Mouse (Mus musculus) granulocyte monocyte progenitor cell, adult 5-6 weeks (primary cell): Measurements from ENCODE around the gene Tmem39a. TPM values are rescaled to one million over a fixed set of nuclear protein-coding genes. Genes with fewer than 3 reads are reported as not detected.

ENCODE experiments used
- ATAC-seq: replicated peaks from 2 replicates; pipeline ENCODE4 v1.8.0; 2016; ENCODE audit warnings: mild to moderate bottlenecking, moderate TSS enrichment, inconsistent platforms; ENCODE audit not compliant: poor library complexity, severe bottlenecking
- total RNA-seq, 2 experiments: library from RNA; stranded (forward) in 1 of 2; stranded (reverse) in 1 of 2; fragments of 200-712, 200-1000 nt in 1 of 2; fragments of >200 nt in 1 of 2; fragmentation: Nextera tagmentation in 1 of 2; gene quantifications; 2 replicates each; pipeline ENCODE4 v1.2.3; 2014 to 2017

Gene Tmem39a
- total RNA-seq, 2 experiments from 2014 or later = 58.2 to 70.2 TPM

GRCm38 (mm10) chr16:38587163-38587562 is 28.7 kb downstream of the Tmem39a start:
- no peak for ATAC-seq

DNA sequence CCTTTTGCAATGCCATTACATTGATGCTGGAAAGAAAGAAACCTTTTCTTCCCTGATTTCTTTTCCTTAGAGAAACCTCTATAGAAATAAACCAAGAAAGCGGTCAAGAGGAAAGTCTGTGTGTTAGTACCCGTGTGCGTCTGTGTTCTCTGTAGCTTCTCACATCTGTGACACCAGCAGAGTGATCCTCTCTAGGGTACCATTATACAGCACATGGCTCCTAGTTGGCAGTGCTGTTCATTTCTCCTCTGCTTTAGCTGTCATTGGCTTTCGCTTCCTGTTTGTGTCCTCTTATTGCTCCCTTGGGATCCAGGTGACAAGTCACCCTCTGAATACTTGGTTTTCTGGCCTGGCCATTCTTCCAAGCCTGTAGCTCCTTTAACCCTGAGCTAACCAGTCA is 29.1 kb downstream of the Tmem39a start:
- ATAC-seq = no peak

- ATAC-seq = no peak
Measured at GRCm38 (mm10) chr16:38591506-38591905, 33.0 kb downstream of the Tmem39a start.

- ATAC-seq = no peak
Measured at GRCm38 (mm10) chr16:38592026-38592678, 33.7 kb downstream of the Tmem39a start.

GRCm38 (mm10) chr16:38592946-38593345 is 34.4 kb downstream of the Tmem39a start:
- 0 out of 2 replicates have a peak, but pooled peaks have one; percentile 42 for ATAC-seq

GRCm38 (mm10) chr16:38594435-38594834 is 35.9 kb downstream of the Tmem39a start:
- no peak for ATAC-seq

DNA sequence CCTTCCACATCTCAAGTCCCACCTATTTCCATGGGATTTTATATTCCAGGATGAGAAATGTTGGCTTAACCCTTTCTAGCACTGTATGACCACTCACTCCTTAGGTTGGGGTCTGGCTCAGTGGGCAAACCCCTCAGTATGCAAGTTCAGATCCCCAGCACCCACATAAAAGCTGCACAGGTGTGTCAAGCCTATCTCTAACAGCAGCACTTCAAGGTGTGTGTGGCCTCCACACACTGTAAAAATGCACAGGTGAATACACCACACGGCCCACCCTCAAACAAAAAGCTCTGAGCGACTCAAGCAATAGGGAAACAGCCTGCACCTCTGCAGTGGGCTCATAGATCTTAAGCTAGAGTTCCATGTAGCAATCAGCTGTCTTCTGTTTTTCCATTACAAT is 37.6 kb downstream of the Tmem39a start:
- no peak for ATAC-seq

- ATAC-seq = no peak
Measured at GRCm38 (mm10) chr16:38596651-38597050, 38.2 kb downstream of the Tmem39a start.

- no peak for ATAC-seq
Measured at GRCm38 (mm10) chr16:38598986-38599680, 40.6 kb downstream of the Tmem39a start.

GRCm38 (mm10) chr16:38602989-38603804 is 44.7 kb downstream of the Tmem39a start:
- ATAC-seq = no peak

DNA sequence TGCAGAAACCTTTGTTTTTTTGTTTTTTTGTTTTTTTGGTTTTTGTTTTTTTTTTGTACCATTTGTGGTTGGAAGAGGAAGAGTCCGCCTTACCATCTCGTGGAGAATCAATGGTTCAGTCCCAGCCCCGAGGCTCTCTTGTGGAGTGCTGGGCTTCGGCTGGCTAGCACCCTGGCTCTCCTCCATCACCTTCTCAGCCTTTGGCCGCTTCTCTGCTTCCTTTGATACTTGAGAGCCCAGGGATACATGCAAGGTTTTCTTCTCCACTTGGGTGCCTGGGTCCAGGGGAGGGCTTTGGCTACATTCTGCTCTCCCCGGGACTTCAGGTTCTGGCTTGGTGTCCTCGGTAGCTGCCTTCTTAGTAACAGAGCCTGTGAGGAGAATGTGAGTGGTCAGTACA is 48.0 kb downstream of the Tmem39a start:
- ATAC-seq = no peak

DNA sequence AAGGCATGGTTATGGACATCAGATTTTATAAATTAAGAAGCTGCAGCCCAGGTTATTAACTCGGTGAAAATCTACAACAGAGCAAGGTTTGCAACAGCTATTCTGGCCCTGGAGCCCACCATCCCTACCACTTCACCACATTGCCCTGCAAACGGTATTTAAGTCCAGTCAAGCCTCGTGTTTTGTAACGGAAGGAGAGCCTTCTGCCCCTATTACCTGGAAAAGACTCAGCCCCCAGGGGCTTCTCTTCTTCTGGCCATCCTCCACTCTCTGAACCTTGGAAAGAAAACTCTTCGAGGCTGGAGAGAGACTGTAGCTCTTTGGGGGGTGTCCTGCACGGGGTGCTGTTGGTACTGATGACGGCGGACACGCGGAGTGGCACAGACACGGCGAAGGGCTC is 50.2 kb downstream of the Tmem39a start:
- no peak for ATAC-seq

DNA sequence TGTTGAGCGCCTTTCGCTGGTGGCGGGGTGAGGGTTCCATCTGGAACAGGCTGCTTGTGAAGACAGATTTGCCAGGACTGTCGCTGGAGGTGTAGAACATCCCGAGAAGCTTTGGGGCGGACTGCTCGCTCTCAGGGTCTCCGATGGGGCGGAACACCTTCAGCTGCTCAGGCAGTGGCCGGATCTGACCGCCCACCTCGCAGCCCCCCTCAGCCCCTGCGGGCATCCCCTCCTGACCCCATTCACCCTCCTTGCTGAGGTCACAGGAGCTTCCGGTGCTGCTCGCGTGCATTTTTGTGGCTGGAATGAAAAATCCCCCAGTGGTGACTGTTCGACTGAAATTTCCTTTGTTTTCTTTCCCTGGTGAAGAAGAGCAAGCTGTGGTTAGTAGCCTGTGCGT is 50.6 kb downstream of the Tmem39a start:
- ATAC-seq = no peak; the same call in 1 of the 2 replicates

- no peak for ATAC-seq
Measured at GRCm38 (mm10) chr16:38612646-38613045, 54.1 kb downstream of the Tmem39a start.

GRCm38 (mm10) chr16:38613646-38614045 is 55.1 kb downstream of the Tmem39a start:
- ATAC-seq = no peak

DNA sequence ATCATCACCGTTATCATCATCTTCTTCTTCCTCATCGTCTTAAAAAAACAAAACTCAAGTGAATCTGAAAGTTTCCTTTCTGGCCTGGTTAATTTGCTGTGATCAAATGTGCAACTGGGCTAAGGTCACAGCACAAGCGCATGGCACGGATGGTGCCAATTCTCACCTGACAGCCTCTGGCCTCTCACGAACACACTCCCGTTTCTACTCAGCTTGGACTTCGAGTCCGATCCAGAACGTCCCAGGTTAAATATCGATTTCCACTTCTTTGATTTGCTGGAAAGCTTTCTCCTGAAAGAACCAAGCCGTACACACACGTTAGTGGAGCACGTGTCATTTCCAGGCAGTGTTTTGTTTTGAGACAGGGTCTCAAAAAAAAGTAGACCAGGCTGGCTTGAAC is 59.5 kb downstream of the Tmem39a start:
- no peak for ATAC-seq

DNA sequence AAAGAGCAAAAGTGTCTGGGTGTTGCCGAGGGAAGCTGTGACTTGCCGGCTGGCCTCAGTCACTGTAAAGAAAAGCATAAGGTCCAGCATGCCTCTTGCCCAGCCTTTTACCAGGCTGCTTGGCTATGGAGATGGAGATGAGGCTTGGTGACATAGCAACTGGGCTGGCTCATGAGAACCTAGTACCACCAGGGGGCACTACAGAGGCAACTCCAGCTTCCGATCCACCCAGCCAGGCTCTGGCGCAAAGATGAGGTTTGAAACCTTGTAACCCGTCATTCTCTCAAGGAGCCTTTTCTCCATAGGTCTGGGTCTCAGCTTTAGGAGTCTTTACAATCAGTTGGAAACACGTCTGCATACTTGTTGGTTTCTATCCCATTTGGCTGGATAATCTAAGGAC is 60.6 kb downstream of the Tmem39a start:
- peak; percentile 92 for ATAC-seq

DNA sequence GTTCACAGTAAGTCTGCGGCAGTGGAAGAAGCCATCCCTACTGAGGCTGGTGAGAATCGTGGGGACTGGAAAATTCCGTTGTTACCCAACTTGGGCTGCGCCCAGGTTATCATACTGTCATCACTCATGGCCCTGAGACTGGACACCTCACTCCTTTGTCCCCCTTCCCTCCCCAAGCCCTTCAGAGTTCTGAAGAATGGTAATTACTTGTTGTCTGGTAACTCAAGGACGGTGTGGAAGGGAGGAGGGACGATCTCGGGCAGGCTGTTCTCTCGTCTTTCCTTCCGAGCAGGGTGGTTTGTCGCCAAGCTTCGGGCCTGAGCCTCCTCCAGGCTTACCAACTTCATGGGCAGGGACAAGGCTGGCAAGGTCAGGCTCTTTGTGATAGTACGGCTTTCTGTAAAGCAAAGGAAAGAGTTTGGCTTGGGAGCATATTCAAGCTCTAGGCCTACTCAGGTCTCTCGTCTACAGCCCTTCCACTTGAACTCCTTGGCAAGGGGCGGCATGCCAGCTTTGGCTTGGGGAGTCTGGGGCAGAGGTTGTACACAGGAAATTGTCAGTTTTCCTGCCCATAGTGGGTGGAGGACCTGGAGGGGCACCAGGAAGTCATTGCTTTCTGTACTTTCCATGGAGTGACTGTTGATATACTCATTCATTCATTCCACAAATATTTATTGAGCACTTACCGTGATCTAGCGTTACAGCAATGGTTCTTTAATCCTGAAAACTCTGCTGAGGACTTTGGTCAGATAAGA is 62.4 kb downstream of the Tmem39a start:
- no peak for ATAC-seq

DNA sequence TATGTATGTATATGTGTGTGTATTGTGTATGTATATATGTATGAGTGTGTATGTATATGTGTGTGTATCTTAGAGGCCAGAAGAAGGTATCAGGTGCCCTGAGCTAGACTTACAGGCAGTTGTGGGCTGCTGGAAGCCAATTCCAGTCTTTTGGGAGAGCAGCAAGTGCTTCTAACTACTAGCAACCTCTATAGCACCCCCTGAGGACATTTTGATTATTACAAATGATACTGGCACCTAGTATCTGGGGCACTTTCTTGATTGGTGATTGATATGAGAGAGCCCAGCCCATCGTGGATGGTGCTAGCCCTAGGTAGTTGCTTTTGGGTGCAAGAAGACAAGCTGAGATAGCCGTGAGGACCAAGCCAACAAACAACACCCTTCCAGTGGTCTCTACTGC is 63.8 kb downstream of the Tmem39a start:
- ATAC-seq = peak; percentile 54; the same call in 1 of the 2 replicates

- no peak for ATAC-seq
Measured at GRCm38 (mm10) chr16:38624303-38624702, 65.8 kb downstream of the Tmem39a start.
